Mouse (Mus musculus) bone marrow macrophage, adult 2 months (primary cell): ENCODE measurements around the gene Neurog3. TPM values are rescaled to one million over a fixed set of nuclear protein-coding genes. Genes with fewer than 3 reads are reported as not detected.

Experiments
- H3K27ac ChIP-seq: 2 replicates; pipeline ENCODE4 v1.5.1; 2012; ENCODE audit warnings: low read depth, low read length; ENCODE audit not compliant: insufficient read depth
- H3K4me1 ChIP-seq: 2 replicates; pipeline ENCODE4 v1.6.1; 2012; ENCODE audit warnings: low read length; ENCODE audit not compliant: control insufficient read depth, insufficient read depth
- H3K4me3 ChIP-seq: 2 replicates; pipeline ENCODE4 v1.5.1; 2012; ENCODE audit warnings: mild to moderate bottlenecking, low read length, moderate library complexity; ENCODE audit not compliant: insufficient read depth
- CTCF ChIP-seq: IDR thresholded peaks from 2 replicates; pipeline ENCODE4 v1.5.1; 2012; ENCODE audit warnings: low read depth, mild to moderate bottlenecking, low read length, moderate library complexity
- POLR2A ChIP-seq: IDR thresholded peaks from 2 replicates; pipeline ENCODE4 v1.6.1; 2012; ENCODE audit warnings: mild to moderate bottlenecking, low read depth, low read length, borderline replicate concordance
- polyA plus RNA-seq: library from polyadenylated mRNA; stranded (reverse); fragments of >200 nt; gene quantifications from 2 replicates; pipeline ENCODE4 v1.2.4, GENCODE M21; 2012; ENCODE audit not compliant: missing spikeins, insufficient read depth, insufficient read length

Gene Neurog3
- polyA plus RNA-seq, 1 experiment = not detected

GRCm38 (mm10) chr10:62128316-62128951 is 4.5 kb upstream of the Neurog3 start:
- H3K4me1 ChIP-seq = 0 out of 2 replicates have a peak, but pooled peaks cover 2% of the 10 kb centered on the region
- no peak overlapping the region for H3K4me3 ChIP-seq
- no peak for TF ChIP-seq CTCF
- TF ChIP-seq POLR2A = no peak
- H3K27ac ChIP-seq = no peak overlapping the region

GRCm38 (mm10) chr10:62135696-62136470 is 3.0 kb downstream of the Neurog3 start:
- TF ChIP-seq POLR2A = no peak
- no peak for TF ChIP-seq CTCF
- Histone ChIP-seq H3K27ac (no peak overlapping the region), H3K4me3 (no peak overlapping the region), H3K4me1 (0 out of 2 replicates have a peak, but pooled peaks cover 2% of the 10 kb centered on the region)

DNA sequence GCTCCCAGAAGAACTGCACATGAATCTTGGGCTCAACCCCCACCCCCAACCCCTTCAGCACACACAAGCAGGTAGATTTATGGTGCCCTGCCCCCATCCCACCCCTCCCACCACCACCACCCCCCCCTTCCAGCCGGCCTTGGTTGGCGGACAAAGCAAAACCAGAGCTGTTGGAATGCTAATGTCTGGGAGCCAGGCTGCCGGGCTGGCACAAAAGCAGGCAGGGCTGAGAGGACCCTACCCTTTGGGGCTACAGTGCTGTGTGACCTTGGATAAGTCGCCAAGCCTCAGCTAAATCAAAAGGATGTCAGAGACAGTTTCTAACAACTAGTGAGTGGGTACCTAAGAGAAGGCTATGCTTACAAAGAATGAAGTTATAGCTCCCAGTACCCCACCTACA is 4.3 kb downstream of the Neurog3 start:
- Histone ChIP-seq H3K4me1 (0 out of 2 replicates have a peak, but pooled peaks cover 2% of the 10 kb centered on the region), H3K4me3 (no peak overlapping the region), H3K27ac (no peak overlapping the region)
- TF ChIP-seq POLR2A = no peak
- TF ChIP-seq CTCF = no peak

- Histone ChIP-seq H3K27ac (no peak overlapping the region), H3K4me1 (no peaks in the 10 kb centered on the region), H3K4me3 (no peak overlapping the region)
- TF ChIP-seq CTCF (no peak), POLR2A (no peak)
Observed at GRCm38 (mm10) chr10:62138040-62138439, 5.2 kb downstream of the Neurog3 start.

GRCm38 (mm10) chr10:62143820-62144219 is 10.9 kb downstream of the Neurog3 start, which contains the start of gene Fam241b:
Gene Fam241b (minus strand): TSS chr10:62143920.
- no peak within 1 kb of the TSS for H3K4me3 ChIP-seq
- H3K4me1 ChIP-seq = no peaks in the 10 kb centered on the region
- TF ChIP-seq POLR2A = no peak
- TF ChIP-seq CTCF = no peak
- H3K27ac ChIP-seq = no peak within 1 kb of the TSS

DNA sequence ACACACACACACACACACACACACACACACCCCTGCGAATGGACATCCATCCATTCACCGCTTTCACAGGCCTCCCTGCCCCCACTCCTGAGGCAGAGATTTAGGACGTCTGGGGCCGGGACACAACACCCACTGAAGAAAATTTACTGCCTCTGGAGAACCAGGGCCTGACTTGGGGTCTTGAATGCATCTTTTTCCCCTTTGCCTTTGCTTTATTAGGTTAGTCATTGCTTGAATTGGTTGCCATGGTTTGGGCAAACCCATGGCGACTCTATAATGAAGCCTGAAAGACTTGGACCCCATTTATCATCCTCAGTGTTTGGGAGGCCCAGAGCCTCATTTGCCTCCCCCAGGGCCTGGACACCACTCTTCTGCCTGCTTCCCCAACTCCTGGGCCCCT is 13.1 kb downstream of the Neurog3 start:
- no peaks in the 10 kb centered on the region for H3K4me1 ChIP-seq
- no peak overlapping the region for H3K27ac ChIP-seq
- no peak for TF ChIP-seq CTCF
- no peak for TF ChIP-seq POLR2A
- H3K4me3 ChIP-seq = no peak overlapping the region

DNA sequence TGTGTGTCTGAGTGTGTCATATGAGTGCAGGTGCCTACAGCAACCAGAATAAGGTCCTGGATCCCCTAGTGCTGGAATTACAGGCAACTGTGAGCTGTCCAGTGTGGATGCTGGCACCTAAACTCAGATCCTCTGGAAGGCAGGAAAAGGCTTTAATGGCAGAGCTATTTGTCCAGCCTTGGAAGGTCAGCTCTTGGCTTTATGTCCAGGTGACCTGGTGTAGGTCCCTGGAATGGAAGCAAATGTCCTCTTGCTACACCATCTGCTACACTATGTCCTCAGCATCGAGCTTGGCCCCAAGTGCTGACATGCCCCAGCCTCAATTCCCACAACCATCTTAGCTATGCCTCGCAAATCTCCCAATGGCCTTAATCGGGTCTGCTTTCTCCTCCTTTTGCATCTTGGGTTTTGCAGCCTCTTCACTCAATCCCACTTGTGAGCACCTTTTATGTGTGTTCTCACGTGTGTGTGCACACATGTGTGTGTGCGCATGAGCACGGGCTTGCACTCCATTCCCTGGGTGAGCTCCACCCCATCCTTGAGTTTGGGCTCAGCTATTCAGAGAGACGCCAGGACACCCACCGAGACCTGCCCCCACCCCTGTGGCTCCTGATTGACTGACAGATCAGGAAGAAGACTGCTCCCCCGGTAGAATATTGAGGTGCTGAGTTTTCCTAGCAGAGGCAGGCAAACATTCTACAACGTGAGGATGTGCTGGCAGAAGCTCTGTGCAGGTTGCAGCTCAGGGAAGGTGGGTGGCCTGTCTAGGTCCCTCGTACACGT is 14.8 kb downstream of the Neurog3 start:
- H3K4me3 ChIP-seq = no peak overlapping the region
- H3K4me1 ChIP-seq = no peaks in the 10 kb centered on the region
- no peak for TF ChIP-seq POLR2A
- no peak for TF ChIP-seq CTCF
- H3K27ac ChIP-seq = no peak overlapping the region

DNA sequence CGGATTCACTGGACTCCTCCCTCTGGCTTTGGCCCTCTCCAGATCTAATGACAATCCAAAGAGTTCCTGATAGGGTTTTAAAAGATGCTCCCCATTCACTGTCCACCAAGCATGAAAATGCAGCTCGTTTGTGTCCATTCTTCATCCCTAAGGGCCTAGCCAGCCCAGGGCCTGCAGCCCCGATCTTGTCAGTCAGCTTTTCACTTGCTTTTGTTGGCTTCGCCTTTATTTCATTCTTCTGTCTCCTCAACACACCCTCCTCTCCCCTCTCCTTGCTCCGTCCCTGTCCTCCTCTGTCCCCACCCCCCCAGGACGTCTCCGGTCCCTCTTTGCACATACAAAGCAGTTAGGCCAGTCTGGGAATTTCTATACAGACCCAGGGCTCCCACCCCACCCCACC is 17.0 kb downstream of the Neurog3 start:
- H3K4me3 ChIP-seq = no peak overlapping the region
- H3K27ac ChIP-seq = no peak overlapping the region
- H3K4me1 ChIP-seq = no peaks in the 10 kb centered on the region
- no peak for TF ChIP-seq POLR2A

- TF ChIP-seq CTCF (no peak), POLR2A (no peak)
- H3K27ac ChIP-seq = no peak overlapping the region
- no peaks in the 10 kb centered on the region for H3K4me1 ChIP-seq
- no peak overlapping the region for H3K4me3 ChIP-seq
Observed at GRCm38 (mm10) chr10:62162410-62162809, 29.5 kb downstream of the Neurog3 start.
